Mouse (Mus musculus) spleen, adult 18-20 months (tissue): ENCODE data around the gene Gm6205.
"Not testable (repeated sequence)": the region's sequence is repeated elsewhere in the genome, so short reads cannot be mapped to it uniquely, and the experiment has no call there.

ENCODE experiments used
- DNase-seq, 2 experiments: peaks; one replicate each; pipeline ENCODE4 v3.0.0; 2022; ENCODE audit warnings: mixed read lengths in 2 of 2

The Gm6205 gene

GRCm38 (mm10) chr5:94648082-94648481, at the start of gene Gm6205:
Gene Gm6205, plus strand, starts transcription at chr5:94648382.
- not testable (repeated sequence) for DNase-seq

- DNase-seq = not testable (repeated sequence)
Measured at GRCm38 (mm10) chr5:94616242-94616641, 31.9 kb upstream of the Gm6205 start, which contains the start of gene Gm3147. Gene Gm3147, minus strand, starts transcription at chr5:94616342.

GRCm38 (mm10) chr5:94623679-94624078, 24.5 kb upstream of the Gm6205 start, which contains the start of gene Gm6509:
Gene Gm6509, plus strand, starts transcription at chr5:94623979.
- DNase-seq = not testable (repeated sequence)
